Mouse (Mus musculus) heart, postnatal 0 days (tissue): ENCODE data around the gene Arhgap45. TPM values are rescaled to one million over a fixed set of nuclear protein-coding genes. Genes with fewer than 3 reads are reported as not detected.

Experiments used
- ATAC-seq: fragments of 200-750 bp; cut with Nextera tagmentation; 2 replicates; pipeline ENCODE4 v1.8.0; 2017; ENCODE audit warnings: low read depth, moderate number of reproducible peaks, moderate library complexity; ENCODE audit not compliant: insufficient read depth
- DNase-seq: peaks from one replicate; pipeline ENCODE4 v3.0.0-alpha.2; 2016; ENCODE audit warnings: low spot score
- H3K27ac ChIP-seq: fragments of 300-500 bp; sonication (generic); 2 replicates; pipeline ENCODE4 v1.5.1; 2014; ENCODE audit warnings: low read depth, mild to moderate bottlenecking
- H3K27me3 ChIP-seq: fragments of 300-500 bp; sonication (generic); 2 replicates; pipeline ENCODE4 v1.6.1; 2014; ENCODE audit warnings: low read length, mixed read lengths; ENCODE audit not compliant: control insufficient read depth, insufficient read depth
- H3K36me3 ChIP-seq: fragments of 300-500 bp; sonication (generic); replicated peaks from 2 replicates; pipeline ENCODE4 v1.6.1; 2014; ENCODE audit warnings: low read length, mixed read lengths; ENCODE audit not compliant: control insufficient read depth, insufficient read depth
- H3K4me1 ChIP-seq: fragments of 300-500 bp; sonication (generic); 2 replicates; pipeline ENCODE4 v1.6.1; 2014; ENCODE audit warnings: antibody characterized with exemption; ENCODE audit not compliant: control insufficient read depth, insufficient read depth
- H3K4me2 ChIP-seq: fragments of 300-500 bp; sonication (generic); 2 replicates; pipeline ENCODE4 v1.6.1; 2014; ENCODE audit warnings: low read depth, mild to moderate bottlenecking, low read length, moderate library complexity
- H3K4me3 ChIP-seq: fragments of 300-500 bp; sonication (generic); 2 replicates; pipeline ENCODE4 v1.5.1; 2014; ENCODE audit warnings: low read depth, low read length
- H3K9ac ChIP-seq: fragments of 300-500 bp; sonication (generic); replicated peaks from 2 replicates; pipeline ENCODE4 v1.6.1; 2014; ENCODE audit warnings: low read depth, low read length, mixed read lengths
- H3K9me3 ChIP-seq: fragments of 300-500 bp; sonication (generic); replicated peaks from 2 replicates; pipeline ENCODE4 v1.6.1; 2016; ENCODE audit warnings: low read length; ENCODE audit not compliant: control insufficient read depth
- CTCF ChIP-seq: IDR thresholded peaks from 2 replicates; pipeline ENCODE4 v1.5.1; 2016; ENCODE audit warnings: antibody characterized with exemption, control low read depth, low read depth
- EP300 ChIP-seq: IDR thresholded peaks from 2 replicates; pipeline ENCODE4 v1.6.1; 2016; ENCODE audit warnings: antibody characterized with exemption, low read depth
- WGBS: fragments of 180-500 bp; shearing (Covaris S2); extraction: QIAGEN DNeasy Blood & Tissue Kit; methylation state at CpG from one replicate; pipeline ENCODE4 v1.1.7; 2014; 5-methylcytosine and 5-hydroxymethylcytosine counted together
- polyA plus RNA-seq: library from polyadenylated mRNA; unstranded; fragments of >200 nt; fragmentation: Nextera tagmentation; extraction: Ambion mirVana; gene quantifications from 2 replicates; pipeline ENCODE4 v1.2.1, GENCODE M21; 2015
- total RNA-seq: library from RNA; depleted of rRNA; stranded (reverse); fragments of >200 nt; gene quantifications from 2 replicates; pipeline ENCODE4 v1.2.3, GENCODE M21; 2014; ENCODE audit warnings: low replicate concordance; rRNA removed

Arhgap45 gene
- total and polyA plus RNA-seq, 2 experiments from 2014 or later = 1.9 to 3.9 TPM

GRCm38 (mm10) chr10:80077312-80077711 lies 60.9 kb downstream of the Arhgap45 start:
- WGBS = 90% methylated on average over 5 of the region's 5 CpGs
- Histone ChIP-seq H3K4me3 (no peak overlapping the region), H3K9me3 (no peaks in the 10 kb centered on the region), H3K27ac (no peak overlapping the region), H3K27me3 (no peaks in the 10 kb centered on the region), H3K9ac (no peak overlapping the region), H3K4me2 (no peak overlapping the region), H3K36me3 (peaks cover 28% of the 10 kb centered on the region), H3K4me1 (peaks cover 12% of the 10 kb centered on the region)
- TF ChIP-seq CTCF (no peak), EP300 (no peak)
- no peak for DNase-seq
- ATAC-seq = no peak

- Histone ChIP-seq H3K4me1 (peaks cover 12% of the 10 kb centered on the region), H3K36me3 (peaks cover 37% of the 10 kb centered on the region), H3K27ac (no peak overlapping the region), H3K9ac (no peak overlapping the region), H3K4me3 (no peak overlapping the region), H3K27me3 (no peaks in the 10 kb centered on the region), H3K4me2 (no peak overlapping the region), H3K9me3 (no peaks in the 10 kb centered on the region)
- TF ChIP-seq CTCF = no peak
- no peak for TF ChIP-seq EP300
- no peak for ATAC-seq
- no peak for DNase-seq
- 85% methylated on average over 1 of the region's 1 CpGs for WGBS
Measured at GRCm38 (mm10) chr10:80078366-80078765, 61.9 kb downstream of the Arhgap45 start.

- H3K9me3 ChIP-seq = no peaks in the 10 kb centered on the region
- 67% methylated on average over 16 of the region's 16 CpGs for WGBS
- peaks cover 37% of the 10 kb centered on the region for H3K36me3 ChIP-seq
- TF ChIP-seq CTCF (no peak), EP300 (no peak)
- peaks cover 17% of the 10 kb centered on the region for H3K4me1 ChIP-seq
- H3K4me3 ChIP-seq = no peak overlapping the region
- H3K4me2 ChIP-seq = no peak overlapping the region
- ATAC-seq = no peak
- H3K27ac ChIP-seq = no peak overlapping the region
- H3K9ac ChIP-seq = no peak overlapping the region
- DNase-seq = no peak
- no peaks in the 10 kb centered on the region for H3K27me3 ChIP-seq
Measured at GRCm38 (mm10) chr10:80080396-80081070, 64.1 kb downstream of the Arhgap45 start.

Other genes with a start within 250 kb of the Arhgap45 start
Only the 30 nearest of the 34 such genes appear.
- gene Prss57, start 225.7 kb upstream of the Arhgap45 start, total RNA-seq = 1.3 and 1.4 TPM in 2 replicates
- gene Prss57, start 225.7 kb upstream of the Arhgap45 start, polyA plus RNA-seq = not detected in 2 replicates
- gene Palm, start 223.1 kb upstream of the Arhgap45 start, total RNA-seq = 31.2 and 52.3 TPM in 2 replicates
- gene Palm, start 223.1 kb upstream of the Arhgap45 start, polyA plus RNA-seq = 39.8 and 44.0 TPM in 2 replicates
- gene Misp, start 195.7 kb upstream of the Arhgap45 start, total RNA-seq = not detected in 2 replicates
- 0.08 and 0.41 TPM in 2 replicates for gene Misp, start 195.7 kb upstream of the Arhgap45 start, polyA plus RNA-seq
- gene Ptbp1, start 162.2 kb upstream of the Arhgap45 start, total RNA-seq = 186 and 196 TPM in 2 replicates
- gene Ptbp1, start 162.2 kb upstream of the Arhgap45 start, polyA plus RNA-seq = 39.8 and 40.4 TPM in 2 replicates
- gene Prtn3, start 142.2 kb upstream of the Arhgap45 start, total RNA-seq = not detected in 2 replicates
- gene Prtn3, start 142.2 kb upstream of the Arhgap45 start, polyA plus RNA-seq = 0.70 and 0.74 TPM in 2 replicates
- gene Plppr3, start 142.0 kb upstream of the Arhgap45 start, total RNA-seq = 3.2 and 5.9 TPM in 2 replicates
- gene Plppr3, start 142.0 kb upstream of the Arhgap45 start, polyA plus RNA-seq = 2.5 and 3.0 TPM in 2 replicates
- gene Elane, start 130.4 kb upstream of the Arhgap45 start, total RNA-seq = not detected in 2 replicates
- not detected in 2 replicates for gene Elane, start 130.4 kb upstream of the Arhgap45 start, polyA plus RNA-seq
- gene Cfd, start 125.8 kb upstream of the Arhgap45 start, total RNA-seq = 0.19 TPM in 1 of 2 replicates, not detected in the other
- 0.22 TPM in 1 of 2 replicates, not detected in the other for gene Cfd, start 125.8 kb upstream of the Arhgap45 start, polyA plus RNA-seq
- 64.7 and 77.6 TPM in 2 replicates for gene Med16, start 107.7 kb upstream of the Arhgap45 start, total RNA-seq
- gene Med16, start 107.7 kb upstream of the Arhgap45 start, polyA plus RNA-seq = 30.9 and 36.2 TPM in 2 replicates
- not detected in 2 replicates for gene Gm26602, start 105.8 kb upstream of the Arhgap45 start, total RNA-seq
- 4.0 and 6.0 TPM in 2 replicates for gene Gm26602, start 105.8 kb upstream of the Arhgap45 start, polyA plus RNA-seq
- gene Kiss1r, start 99.7 kb upstream of the Arhgap45 start, total RNA-seq = not detected in 2 replicates
- gene Kiss1r, start 99.7 kb upstream of the Arhgap45 start, polyA plus RNA-seq = 0.45 and 0.57 TPM in 2 replicates
- 40.9 and 58.4 TPM in 2 replicates for gene R3hdm4, start 95.4 kb upstream of the Arhgap45 start, total RNA-seq
- gene R3hdm4, start 95.4 kb upstream of the Arhgap45 start, polyA plus RNA-seq = 104 and 107 TPM in 2 replicates
- 5.3 and 5.6 TPM in 2 replicates for gene Arid3a, start 89.6 kb upstream of the Arhgap45 start, total RNA-seq
- 0.65 and 0.77 TPM in 2 replicates for gene Arid3a, start 89.6 kb upstream of the Arhgap45 start, polyA plus RNA-seq
- 29.3 and 51.5 TPM in 2 replicates for gene Wdr18, start 56.5 kb upstream of the Arhgap45 start, total RNA-seq
- gene Wdr18, start 56.5 kb upstream of the Arhgap45 start, polyA plus RNA-seq = 54.3 and 58.4 TPM in 2 replicates
- not detected in 2 replicates for gene Grin3b, start 45.9 kb upstream of the Arhgap45 start, total RNA-seq
- 0.29 and 0.34 TPM in 2 replicates for gene Grin3b, start 45.9 kb upstream of the Arhgap45 start, polyA plus RNA-seq
- 162 and 182 TPM in 2 replicates for gene Tmem259, start 32.3 kb upstream of the Arhgap45 start, total RNA-seq
- gene Tmem259, start 32.3 kb upstream of the Arhgap45 start, polyA plus RNA-seq = 18.0 and 18.1 TPM in 2 replicates
- 142 and 158 TPM in 2 replicates for gene Cnn2, start 28.1 kb upstream of the Arhgap45 start, total RNA-seq
- 126 and 149 TPM in 2 replicates for gene Cnn2, start 28.1 kb upstream of the Arhgap45 start, polyA plus RNA-seq
- 10.4 and 11.4 TPM in 2 replicates for gene Abca7, start 20.2 kb upstream of the Arhgap45 start, total RNA-seq
- gene Abca7, start 20.2 kb upstream of the Arhgap45 start, polyA plus RNA-seq = 1.9 TPM in 2 replicates
- 70.6 and 106 TPM in 2 replicates for gene Polr2e, start 23.1 kb downstream of the Arhgap45 start, total RNA-seq
- gene Polr2e, start 23.1 kb downstream of the Arhgap45 start, polyA plus RNA-seq = 120 and 123 TPM in 2 replicates
- gene Gpx4, start 30.5 kb downstream of the Arhgap45 start, total RNA-seq = 490 and 500 TPM in 2 replicates
- 874 and 900 TPM in 2 replicates for gene Gpx4, start 30.5 kb downstream of the Arhgap45 start, polyA plus RNA-seq
- gene Sbno2, start 88.9 kb downstream of the Arhgap45 start, total RNA-seq = 21.1 and 22.0 TPM in 2 replicates
- 5.9 and 6.3 TPM in 2 replicates for gene Sbno2, start 88.9 kb downstream of the Arhgap45 start, polyA plus RNA-seq
- gene Stk11, start 99.2 kb downstream of the Arhgap45 start, total RNA-seq = 40.3 and 57.4 TPM in 2 replicates
- gene Stk11, start 99.2 kb downstream of the Arhgap45 start, polyA plus RNA-seq = 10.6 and 10.8 TPM in 2 replicates
- gene Atp5d, start 122.0 kb downstream of the Arhgap45 start, total RNA-seq = 970 and 972 TPM in 2 replicates
- 1,858 and 1,876 TPM in 2 replicates for gene Atp5d, start 122.0 kb downstream of the Arhgap45 start, polyA plus RNA-seq
- gene Cbarp, start 124.2 kb downstream of the Arhgap45 start, total RNA-seq = 2.8 and 5.9 TPM in 2 replicates
- gene Cbarp, start 124.2 kb downstream of the Arhgap45 start, polyA plus RNA-seq = 1.0 and 1.1 TPM in 2 replicates
- gene Midn, start 131.6 kb downstream of the Arhgap45 start, total RNA-seq = 100 and 122 TPM in 2 replicates
- 12.4 and 15.8 TPM in 2 replicates for gene Midn, start 131.6 kb downstream of the Arhgap45 start, polyA plus RNA-seq
- 121 and 163 TPM in 2 replicates for gene Cirbp, start 149.3 kb downstream of the Arhgap45 start, total RNA-seq
- 208 and 330 TPM in 2 replicates for gene Cirbp, start 149.3 kb downstream of the Arhgap45 start, polyA plus RNA-seq
- gene 1600002K03Rik, start 156.3 kb downstream of the Arhgap45 start, total RNA-seq = 0.66 and 8.9 TPM in 2 replicates
- 4.6 and 5.7 TPM in 2 replicates for gene 1600002K03Rik, start 156.3 kb downstream of the Arhgap45 start, polyA plus RNA-seq
- gene Efna2, start 162.8 kb downstream of the Arhgap45 start, total RNA-seq = 2.4 and 3.0 TPM in 2 replicates
- gene Efna2, start 162.8 kb downstream of the Arhgap45 start, polyA plus RNA-seq = 3.3 and 3.7 TPM in 2 replicates
- gene Mum1, start 209.8 kb downstream of the Arhgap45 start, total RNA-seq = 41.4 and 59.7 TPM in 2 replicates
- gene Mum1, start 209.8 kb downstream of the Arhgap45 start, polyA plus RNA-seq = 18.4 and 22.9 TPM in 2 replicates
- gene Ndufs7, start 232.5 kb downstream of the Arhgap45 start, total RNA-seq = 838 and 847 TPM in 2 replicates
- 1,203 and 1,284 TPM in 2 replicates for gene Ndufs7, start 232.5 kb downstream of the Arhgap45 start, polyA plus RNA-seq